Mouse (Mus musculus) erythroblast, embryonic 14.5 days (primary cell): ENCODE measurements around the gene Castor1.

Source experiments
- GATA1 ChIP-seq: IDR thresholded peaks from 2 replicates; pipeline ENCODE4 v1.6.1; 2012; ENCODE audit warnings: low read length, inconsistent platforms, mixed read lengths
- TAL1 ChIP-seq: IDR thresholded peaks from 3 replicates; pipeline ENCODE4 v1.6.1; 2012; ENCODE audit warnings: low read length, inconsistent platforms, mixed read lengths

DNA sequence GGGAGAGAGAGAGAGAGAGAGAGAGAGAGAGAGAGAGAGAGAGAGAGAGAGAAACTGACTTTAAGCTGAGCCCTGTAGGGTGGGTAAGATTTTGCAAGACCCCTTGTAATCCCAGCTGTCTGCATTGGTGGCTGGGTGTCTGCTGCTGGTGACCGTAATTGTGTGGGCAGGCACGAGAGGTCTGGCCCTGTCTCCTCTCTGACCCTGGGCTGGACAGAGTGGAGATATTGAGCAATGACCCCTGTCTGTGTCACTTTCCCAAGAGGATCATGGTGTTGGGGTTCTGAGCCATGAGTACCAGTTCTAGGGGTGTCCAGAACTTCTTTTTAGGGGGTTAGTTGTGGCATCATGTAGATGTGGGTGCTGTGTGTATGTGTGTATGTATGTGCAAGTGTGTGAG is 6.2 kb downstream of the Castor1 start:
- TF ChIP-seq TAL1 (no peak), GATA1 (no peak)
